Mouse (Mus musculus) heart, embryonic 11.5 days (tissue): ENCODE data around the gene Nadk. TPM values are rescaled to one million over a fixed set of nuclear protein-coding genes. Genes with fewer than 3 reads are reported as not detected.
"Not testable (repeated sequence)": the region's sequence is repeated elsewhere in the genome, so short reads cannot be mapped to it uniquely, and the experiment has no call there.

ENCODE experiments used
- ATAC-seq: fragments of 200-750 bp; cut with Nextera tagmentation; replicated peaks from 2 replicates; pipeline ENCODE4 v1.8.0; 2017; ENCODE audit warnings: moderate library complexity; ENCODE audit not compliant: insufficient number of reproducible peaks, low FRiP score, low TSS enrichment
- H3K27ac ChIP-seq: fragments of 300-500 bp; sonication (generic); 2 replicates; pipeline ENCODE4 v1.5.1; 2014; ENCODE audit warnings: mild to moderate bottlenecking, low read depth, low read length
- H3K27me3 ChIP-seq: fragments of 300-500 bp; sonication (generic); 2 replicates; pipeline ENCODE4 v1.6.1; 2014; ENCODE audit warnings: mild to moderate bottlenecking, low read length, mixed read lengths; ENCODE audit not compliant: control insufficient read depth, insufficient read depth
- H3K36me3 ChIP-seq: fragments of 300-500 bp; sonication (generic); 2 replicates; pipeline ENCODE4 v1.6.1; 2014; ENCODE audit warnings: mild to moderate bottlenecking, low read length, moderate library complexity, mixed read lengths; ENCODE audit not compliant: control insufficient read depth, insufficient read depth
- H3K4me1 ChIP-seq: fragments of 300-500 bp; sonication (generic); 2 replicates; pipeline ENCODE4 v1.6.1; 2014; ENCODE audit warnings: low read length; ENCODE audit not compliant: control insufficient read depth, insufficient read depth
- H3K4me2 ChIP-seq: fragments of 300-500 bp; sonication (generic); 2 replicates; pipeline ENCODE4 v1.6.1; 2014; ENCODE audit warnings: mild to moderate bottlenecking, moderate library complexity
- H3K4me3 ChIP-seq: fragments of 300-500 bp; sonication (generic); 2 replicates; pipeline ENCODE4 v1.5.1; 2014; ENCODE audit warnings: low read depth, low read length
- H3K9ac ChIP-seq: fragments of 300-500 bp; sonication (generic); 2 replicates; pipeline ENCODE4 v1.6.1; 2014; ENCODE audit warnings: mild to moderate bottlenecking, low read depth, low read length, moderate library complexity
- H3K9me3 ChIP-seq: fragments of 300-500 bp; sonication (generic); replicated peaks from 2 replicates; pipeline ENCODE4 v1.6.1; 2016; ENCODE audit warnings: low read length; ENCODE audit not compliant: control insufficient read depth
- WGBS: fragments of 180-500 bp; shearing (Covaris S2); extraction: QIAGEN DNeasy Blood & Tissue Kit; methylation state at CpG from one replicate; pipeline ENCODE4 v1.1.7; 2014; ENCODE audit not compliant: insufficient replicate concordance; 5-methylcytosine and 5-hydroxymethylcytosine counted together
- polyA plus RNA-seq: library from polyadenylated mRNA; unstranded; fragments of >200 nt; fragmentation: Nextera tagmentation; extraction: Ambion mirVana; gene quantifications from 2 replicates; pipeline ENCODE4 v1.2.1, GENCODE M21; 2014

Nadk gene
- polyA plus RNA-seq, 1 experiment from 2014 or later: 58.6 TPM

- Histone ChIP-seq H3K9ac (peak overlapping the region; percentile 82), H3K4me1 (peaks cover 39% of the 10 kb centered on the region), H3K9me3 (no peaks in the 10 kb centered on the region), H3K36me3 (peaks cover 2% of the 10 kb centered on the region; the same call in 1 of the 2 replicates), H3K4me2 (peak overlapping the region; percentile 84), H3K4me3 (peak overlapping the region; percentile 57), H3K27ac (peak overlapping the region; percentile 79), H3K27me3 (no peaks in the 10 kb centered on the region)
- 16% methylated on average over 20 of the region's 20 CpGs for WGBS
- ATAC-seq: no peak
Observed at GRCm38 (mm10) chr4:155564315-155565069, 2.3 kb downstream of the Nadk start.

GRCm38 (mm10) chr4:155566555-155566954 lies 4.4 kb downstream of the Nadk start:
- Histone ChIP-seq H3K9ac (no peak overlapping the region), H3K27ac (no peak overlapping the region), H3K4me1 (peaks cover 28% of the 10 kb centered on the region), H3K9me3 (no peaks in the 10 kb centered on the region), H3K4me2 (no peak overlapping the region), H3K27me3 (no peaks in the 10 kb centered on the region), H3K4me3 (no peak overlapping the region), H3K36me3 (no peaks in the 10 kb centered on the region)
- 55% methylated on average over 8 of the region's 8 CpGs for WGBS
- ATAC-seq: no peak

- Histone ChIP-seq H3K9ac (no peak overlapping the region), H3K4me2 (no peak overlapping the region), H3K36me3 (no peaks in the 10 kb centered on the region), H3K27ac (no peak overlapping the region), H3K9me3 (no peaks in the 10 kb centered on the region), H3K27me3 (no peaks in the 10 kb centered on the region), H3K4me1 (peaks cover 18% of the 10 kb centered on the region), H3K4me3 (no peak overlapping the region)
- ATAC-seq: no peak
- 41% methylated on average over 2 of the region's 2 CpGs for WGBS
Observed at GRCm38 (mm10) chr4:155568170-155568569, 6.0 kb downstream of the Nadk start.

- Histone ChIP-seq H3K27me3 (no peaks in the 10 kb centered on the region), H3K9me3 (no peaks in the 10 kb centered on the region), H3K4me2 (no peak overlapping the region), H3K36me3 (no peaks in the 10 kb centered on the region), H3K9ac (no peak overlapping the region), H3K4me3 (no peak overlapping the region), H3K27ac (no peak overlapping the region), H3K4me1 (peaks cover 18% of the 10 kb centered on the region)
- WGBS: 82% methylated on average over 7 of the region's 7 CpGs
- no peak for ATAC-seq
Observed at GRCm38 (mm10) chr4:155568632-155569370, 6.6 kb downstream of the Nadk start.

GRCm38 (mm10) chr4:155569818-155570217 lies 7.6 kb downstream of the Nadk start:
- Histone ChIP-seq H3K27me3 (no peaks in the 10 kb centered on the region), H3K4me2 (no peak overlapping the region), H3K4me1 (peaks cover 15% of the 10 kb centered on the region), H3K27ac (no peak overlapping the region), H3K9ac (no peak overlapping the region), H3K4me3 (no peak overlapping the region), H3K36me3 (no peaks in the 10 kb centered on the region), H3K9me3 (no peaks in the 10 kb centered on the region)
- ATAC-seq: no peak
- 87% methylated on average over 6 of the region's 6 CpGs for WGBS

GRCm38 (mm10) chr4:155570315-155570714 lies 8.1 kb downstream of the Nadk start:
- not testable (repeated sequence) for H3K4me1 ChIP-seq, H3K9me3 ChIP-seq, H3K27ac ChIP-seq, ATAC-seq, H3K4me2 ChIP-seq, H3K9ac ChIP-seq, H3K27me3 ChIP-seq, H3K4me3 ChIP-seq, H3K36me3 ChIP-seq
- 85% methylated on average over 11 of the region's 11 CpGs for WGBS

GRCm38 (mm10) chr4:155571442-155571841 lies 9.3 kb downstream of the Nadk start:
- WGBS: 67% methylated on average over 2 of the region's 2 CpGs
- Histone ChIP-seq H3K27me3 (no peaks in the 10 kb centered on the region), H3K9ac (no peak overlapping the region), H3K4me1 (peaks cover 4% of the 10 kb centered on the region), H3K36me3 (no peaks in the 10 kb centered on the region), H3K27ac (no peak overlapping the region), H3K4me3 (no peak overlapping the region), H3K9me3 (no peaks in the 10 kb centered on the region), H3K4me2 (no peak overlapping the region)
- ATAC-seq: no peak

- Histone ChIP-seq H3K9me3 (no peaks in the 10 kb centered on the region), H3K27ac (no peak overlapping the region), H3K4me1 (peaks cover 3% of the 10 kb centered on the region; the same call in 1 of the 2 replicates), H3K27me3 (no peaks in the 10 kb centered on the region), H3K36me3 (0 out of 2 replicates have a peak, but pooled peaks cover 2% of the 10 kb centered on the region), H3K4me2 (no peak overlapping the region), H3K9ac (no peak overlapping the region), H3K4me3 (no peak overlapping the region)
- no peak for ATAC-seq
- WGBS: 92% methylated on average over 2 of the region's 2 CpGs
Observed at GRCm38 (mm10) chr4:155573155-155573554, 11.0 kb downstream of the Nadk start.
